Mouse (Mus musculus): ENCODE results near the gene Naglu. TPM values are rescaled to one million over a fixed set of nuclear protein-coding genes. Genes with fewer than 3 reads are reported as not detected.
A peak's percentile ranks its signal among the peaks of the same experiment; 100 is the strongest.

The Naglu gene
- polyA plus RNA-seq, 1 experiment: 7.3 TPM

GRCm38 (mm10) chr11:101081659-101082058 is 11.8 kb downstream of the Naglu start:
- no peaks in the 10 kb centered on the region for H3K27me3 ChIP-seq (ENCODE audit: control insufficient read depth, insufficient read depth, insufficient read length)

GRCm38 (mm10) chr11:101082208-101083082 is 12.6 kb downstream of the Naglu start, which contains the start of gene Coasy:
Coasy (plus strand) TSS chr11:101082565.
- TF ChIP-seq MYOG (IDR thresholded peaks at IDR 0.05; ENCODE audit: control insufficient read depth, extremely low read depth, insufficient read length): no peak
- peak; percentile 79 for TF ChIP-seq MAX (IDR thresholded peaks at IDR 0.05)
- peak within 1 kb of the TSS; percentile 77 for H3ac ChIP-seq (ENCODE audit: control insufficient read depth, insufficient read length, low read depth)
- peaks cover 22% of the 10 kb centered on the region for H3K79me2 ChIP-seq (ENCODE audit: control insufficient read depth, insufficient read depth)

More at GRCm38 (mm10) chr11:101081659-101082058, 11.8 kb downstream of the Naglu start:
- Histone ChIP-seq H3K79me2 (ENCODE audit: control insufficient read depth, insufficient read depth) (peaks cover 16% of the 10 kb centered on the region), H3K4me3 (ENCODE audit: insufficient read depth, poor library complexity, severe bottlenecking) (peak overlapping the region; percentile 95), H3K36me3 (ENCODE audit: control insufficient read depth, insufficient read depth) (peaks cover 10% of the 10 kb centered on the region), H3K79me3 (ENCODE audit: low read depth) (peaks cover 8% of the 10 kb centered on the region), H3ac (ENCODE audit: control insufficient read depth, insufficient read length, low read depth) (peak overlapping the region; percentile 77)
- TF ChIP-seq MAX (IDR thresholded peaks at IDR 0.05) (no peak), FOSL1 (IDR thresholded peaks at IDR 0.05; ENCODE audit: insufficient read depth, low read length, poor library complexity, severe bottlenecking) (no peak), CTCF (IDR thresholded peaks at IDR 0.05; ENCODE audit: control insufficient read depth, insufficient read depth, insufficient read length) (no peak), MYOG (IDR thresholded peaks at IDR 0.05; ENCODE audit: control insufficient read depth, extremely low read depth, insufficient read length) (no peak), USF1 (IDR thresholded peaks at IDR 0.05; ENCODE audit: low read depth) (no peak)

GRCm38 (mm10) chr11:101083083-101083697 is 13.4 kb downstream of the Naglu start:
- Histone ChIP-seq H3K36me3 (ENCODE audit: control insufficient read depth, insufficient read depth) (peaks cover 10% of the 10 kb centered on the region), H3K4me3 (ENCODE audit: insufficient read depth, poor library complexity, severe bottlenecking) (peak overlapping the region; percentile 95), H3K79me3 (ENCODE audit: low read depth) (peaks cover 8% of the 10 kb centered on the region), H3K27me3 (ENCODE audit: control insufficient read depth, insufficient read depth, insufficient read length) (no peaks in the 10 kb centered on the region), H3ac (ENCODE audit: control insufficient read depth, insufficient read length, low read depth) (peak overlapping the region; percentile 45), H3K79me2 (ENCODE audit: control insufficient read depth, insufficient read depth) (peaks cover 29% of the 10 kb centered on the region)
- peak; percentile 28 for TF ChIP-seq MYOD1 (IDR thresholded peaks at IDR 0.05; ENCODE audit: control insufficient read depth, insufficient read length, low read depth)
- no peak for TF ChIP-seq MYOG (IDR thresholded peaks at IDR 0.05; ENCODE audit: control insufficient read depth, extremely low read depth, insufficient read length)
- TF ChIP-seq CEBPB (IDR thresholded peaks at IDR 0.05; ENCODE audit: low read depth): no peak
- no peak for TF ChIP-seq USF1 (IDR thresholded peaks at IDR 0.05; ENCODE audit: low read depth)
- TF ChIP-seq FOSL1 (IDR thresholded peaks at IDR 0.05; ENCODE audit: insufficient read depth, low read length, poor library complexity, severe bottlenecking): no peak

More at GRCm38 (mm10) chr11:101082208-101083082, 12.6 kb downstream of the Naglu start, which contains the start of gene Coasy:
- H3K4me3 ChIP-seq (ENCODE audit: insufficient read depth, poor library complexity, severe bottlenecking): peak within 1 kb of the TSS; percentile 95
- peaks cover 10% of the 10 kb centered on the region for H3K36me3 ChIP-seq (ENCODE audit: control insufficient read depth, insufficient read depth)
- H3K27me3 ChIP-seq (ENCODE audit: control insufficient read depth, insufficient read depth, insufficient read length): no peaks in the 10 kb centered on the region
- peaks cover 8% of the 10 kb centered on the region for H3K79me3 ChIP-seq (ENCODE audit: low read depth)

GRCm38 (mm10) chr11:101084246-101084645 is 14.4 kb downstream of the Naglu start:
- Histone ChIP-seq H3K79me3 (ENCODE audit: low read depth) (peaks cover 8% of the 10 kb centered on the region), H3K36me3 (ENCODE audit: control insufficient read depth, insufficient read depth) (peaks cover 13% of the 10 kb centered on the region), H3K4me3 (ENCODE audit: insufficient read depth, poor library complexity, severe bottlenecking) (no peak overlapping the region), H3ac (ENCODE audit: control insufficient read depth, insufficient read length, low read depth) (no peak overlapping the region), H3K79me2 (ENCODE audit: control insufficient read depth, insufficient read depth) (peaks cover 31% of the 10 kb centered on the region), H3K27me3 (ENCODE audit: control insufficient read depth, insufficient read depth, insufficient read length) (no peaks in the 10 kb centered on the region)
- no peak for TF ChIP-seq MYOG (IDR thresholded peaks at IDR 0.05; ENCODE audit: control insufficient read depth, extremely low read depth, insufficient read length)
- TF ChIP-seq CEBPB (IDR thresholded peaks at IDR 0.05; ENCODE audit: low read depth): no peak
- TF ChIP-seq USF1 (IDR thresholded peaks at IDR 0.05; ENCODE audit: low read depth): no peak
- no peak for TF ChIP-seq FOSL1 (IDR thresholded peaks at IDR 0.05; ENCODE audit: insufficient read depth, low read length, poor library complexity, severe bottlenecking)
- TF ChIP-seq MYOD1 (IDR thresholded peaks at IDR 0.05; ENCODE audit: control insufficient read depth, insufficient read length, low read depth): no peak
- TF ChIP-seq CTCF (IDR thresholded peaks at IDR 0.05; ENCODE audit: control insufficient read depth, insufficient read depth, insufficient read length): no peak
- no peak for TF ChIP-seq MAX (IDR thresholded peaks at IDR 0.05)

- Histone ChIP-seq H3K36me3 (ENCODE audit: control insufficient read depth, insufficient read depth) (peaks cover 19% of the 10 kb centered on the region), H3K79me2 (ENCODE audit: control insufficient read depth, insufficient read depth) (peaks cover 31% of the 10 kb centered on the region), H3K27me3 (ENCODE audit: control insufficient read depth, insufficient read depth, insufficient read length) (no peaks in the 10 kb centered on the region), H3ac (ENCODE audit: control insufficient read depth, insufficient read length, low read depth) (no peak overlapping the region), H3K4me3 (ENCODE audit: insufficient read depth, poor library complexity, severe bottlenecking) (no peak overlapping the region), H3K79me3 (ENCODE audit: low read depth) (peaks cover 8% of the 10 kb centered on the region)
- TF ChIP-seq CTCF (IDR thresholded peaks at IDR 0.05; ENCODE audit: control insufficient read depth, insufficient read depth, insufficient read length): no peak
- no peak for TF ChIP-seq CEBPB (IDR thresholded peaks at IDR 0.05; ENCODE audit: low read depth)
- TF ChIP-seq USF1 (IDR thresholded peaks at IDR 0.05; ENCODE audit: low read depth): no peak
- no peak for TF ChIP-seq MYOD1 (IDR thresholded peaks at IDR 0.05; ENCODE audit: control insufficient read depth, insufficient read length, low read depth)
- TF ChIP-seq MYOG (IDR thresholded peaks at IDR 0.05; ENCODE audit: control insufficient read depth, extremely low read depth, insufficient read length): no peak
- TF ChIP-seq MAX (IDR thresholded peaks at IDR 0.05): no peak
- TF ChIP-seq FOSL1 (IDR thresholded peaks at IDR 0.05; ENCODE audit: insufficient read depth, low read length, poor library complexity, severe bottlenecking): no peak
These were observed 15.0 kb downstream of the Naglu start for GRCm38 (mm10) chr11:101084811-101085210.

All from C2C12 (cell line).